Mouse (Mus musculus) brain, embryonic 14.5 days (tissue): ENCODE data around the gene Hs3st6.

Source experiments
- CTCF ChIP-seq: fragments of 200-500 bp; IDR thresholded peaks from 2 replicates; pipeline ENCODE4 v1.5.1; 2012; ENCODE audit warnings: inconsistent platforms, mild to moderate bottlenecking, moderate library complexity, borderline replicate concordance; ENCODE audit not compliant: insufficient read depth, insufficient read length; ENCODE audit errors: extremely low read depth
- POLR2A ChIP-seq: fragments of 200-500 bp; IDR thresholded peaks from 2 replicates; pipeline ENCODE4 v1.6.1; 2012; ENCODE audit warnings: mild to moderate bottlenecking, inconsistent platforms, borderline replicate concordance; ENCODE audit not compliant: poor library complexity, insufficient read depth, insufficient read length, severe bottlenecking; ENCODE audit errors: extremely low read depth

DNA sequence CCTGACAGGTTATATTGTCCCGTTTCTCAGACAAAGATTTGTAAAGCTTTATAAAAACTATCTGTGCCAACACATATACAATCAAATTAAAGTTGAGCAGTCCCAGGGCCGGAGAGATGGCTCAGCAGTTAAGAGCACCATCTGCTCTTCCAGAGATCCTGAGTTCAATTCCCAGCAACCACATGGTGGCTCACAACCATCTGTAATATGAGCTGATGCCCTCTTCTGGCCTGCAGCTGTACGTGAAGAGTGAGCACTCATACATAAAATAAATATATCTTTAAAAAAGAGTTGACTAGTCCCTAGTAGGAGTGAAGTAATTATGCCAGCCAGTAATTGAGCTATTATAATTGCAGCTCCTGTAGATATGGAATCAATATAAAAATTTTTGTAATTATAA lies 47.7 kb downstream of the Hs3st6 start:
- TF ChIP-seq CTCF (no peak), POLR2A (no peak)
